Mouse (Mus musculus): Measurements from ENCODE around the gene Cntnap1.

The Cntnap1 gene

DNA sequence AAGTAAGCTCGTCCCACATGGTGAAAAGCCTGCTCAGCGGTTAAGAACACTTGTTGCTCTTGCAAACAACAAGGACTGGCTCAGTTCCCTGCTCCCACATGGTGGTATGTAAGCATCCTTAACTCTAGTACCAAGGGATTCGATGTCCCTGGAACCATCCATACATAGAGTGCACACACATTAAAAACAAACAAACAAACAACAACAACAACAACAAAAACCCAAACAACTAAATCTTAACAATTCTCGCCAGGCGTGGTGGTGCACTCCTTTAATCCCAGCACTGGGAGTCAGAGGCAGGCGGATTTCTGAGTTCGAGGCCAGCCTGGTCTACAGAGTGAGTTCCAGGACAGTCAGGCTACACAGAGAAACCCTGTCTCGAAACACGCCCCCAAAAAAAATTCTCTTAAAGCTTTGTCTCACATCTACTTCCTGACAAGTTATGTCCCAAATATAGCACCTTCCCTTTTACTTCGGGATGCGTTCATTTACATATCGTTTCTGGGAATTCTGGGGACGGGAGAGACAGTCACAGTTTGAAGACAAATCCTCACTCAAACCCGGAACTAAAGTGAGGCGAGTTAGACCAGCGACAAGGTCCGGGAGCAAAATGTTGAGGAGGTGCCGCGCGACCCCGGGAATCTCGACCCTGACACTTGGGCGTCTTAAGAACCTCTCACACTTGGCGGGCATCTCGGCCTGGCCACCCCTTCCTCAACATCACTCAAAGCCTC is 55.2 kb downstream of the Cntnap1 start:
- no peak for DNase-seq

DNA sequence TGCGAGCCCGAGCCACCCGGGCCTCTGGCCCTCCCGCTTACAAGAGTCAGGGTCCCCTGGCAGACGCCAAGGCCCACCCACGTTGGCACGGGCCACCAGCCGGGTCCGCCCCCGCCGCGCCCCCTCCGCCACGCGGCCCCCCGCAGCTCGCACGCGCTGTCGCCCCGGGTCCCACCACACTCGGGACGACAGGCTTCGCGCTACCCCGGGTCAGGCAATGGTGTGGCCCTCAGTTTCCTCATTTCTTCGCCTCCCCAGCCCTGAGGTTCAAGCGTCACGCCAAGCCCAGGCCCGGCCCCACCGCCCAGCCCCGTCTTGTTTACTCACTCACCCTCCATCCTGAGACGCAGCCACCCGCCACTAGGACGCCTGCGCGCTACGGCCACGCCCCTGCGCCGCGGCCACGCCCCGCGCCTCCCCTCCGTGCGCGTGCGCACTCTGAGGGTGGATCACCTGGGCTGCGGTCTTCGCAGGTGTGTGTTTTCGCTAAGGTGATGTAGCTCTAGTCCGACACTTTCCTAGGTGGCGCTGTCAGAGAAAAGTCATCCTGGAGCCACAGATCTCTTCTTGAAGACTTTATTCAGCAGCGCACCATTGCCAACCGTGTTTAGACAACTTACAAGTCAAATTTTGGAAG is 55.9 kb downstream of the Cntnap1 start, which contains the start of gene Ezh1:
Gene Ezh1 (minus strand): TSS at position 399 of the 637 bp plus-strand sequence.
- peak; percentile 95 for DNase-seq

DNA sequence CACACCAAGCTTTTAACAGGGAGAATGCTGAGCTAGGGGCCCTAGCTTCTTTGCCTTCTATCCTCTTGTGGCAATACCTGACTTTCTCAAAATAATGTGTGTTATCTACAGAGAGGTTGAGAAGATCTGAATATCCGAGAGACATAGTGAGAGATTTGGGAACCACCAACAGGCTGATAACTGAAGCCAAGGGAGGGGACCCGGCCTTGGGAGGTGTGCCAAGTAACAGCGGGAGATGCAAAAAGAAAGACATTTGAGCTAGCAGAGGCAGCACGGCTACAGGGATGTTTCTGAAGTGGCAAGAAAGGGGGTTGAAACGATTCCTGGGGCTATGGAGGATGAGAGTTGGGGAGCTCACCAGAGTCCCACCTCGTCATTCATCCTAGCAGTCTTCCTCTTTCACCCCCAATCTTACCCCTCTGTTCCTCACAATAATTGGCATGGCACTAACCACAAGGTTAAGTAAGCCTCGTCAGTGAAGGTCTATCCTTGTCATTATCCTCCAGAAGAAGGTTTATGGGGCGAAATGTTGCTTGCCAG is 59.1 kb downstream of the Cntnap1 start:
- peak in 1 of 2 experiments; percentile 53 for DNase-seq

DNA sequence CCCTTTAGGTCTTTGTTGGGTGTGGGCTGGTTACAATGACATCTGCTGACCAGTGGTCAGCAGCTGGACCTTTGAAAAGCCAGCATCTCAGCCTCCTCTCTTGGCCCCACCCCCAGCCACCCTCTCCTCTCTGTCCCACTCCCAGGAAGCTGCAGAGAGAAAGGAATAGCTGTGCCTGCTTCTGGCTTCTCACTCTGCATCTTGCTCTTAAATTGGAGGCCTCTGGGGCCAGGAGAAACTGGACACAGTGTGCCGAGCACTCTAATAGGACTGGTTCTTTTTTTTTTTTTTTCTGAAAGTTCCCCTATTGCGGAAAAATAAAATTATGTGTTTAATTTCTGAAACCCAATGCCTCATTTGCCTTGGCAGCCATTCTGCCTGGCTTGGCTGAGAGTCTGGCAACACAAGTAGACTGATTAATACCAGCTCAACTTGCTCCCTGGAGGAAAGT is 59.8 kb downstream of the Cntnap1 start:
- peak in 1 of 2 experiments; percentile 76 for DNase-seq

DNA sequence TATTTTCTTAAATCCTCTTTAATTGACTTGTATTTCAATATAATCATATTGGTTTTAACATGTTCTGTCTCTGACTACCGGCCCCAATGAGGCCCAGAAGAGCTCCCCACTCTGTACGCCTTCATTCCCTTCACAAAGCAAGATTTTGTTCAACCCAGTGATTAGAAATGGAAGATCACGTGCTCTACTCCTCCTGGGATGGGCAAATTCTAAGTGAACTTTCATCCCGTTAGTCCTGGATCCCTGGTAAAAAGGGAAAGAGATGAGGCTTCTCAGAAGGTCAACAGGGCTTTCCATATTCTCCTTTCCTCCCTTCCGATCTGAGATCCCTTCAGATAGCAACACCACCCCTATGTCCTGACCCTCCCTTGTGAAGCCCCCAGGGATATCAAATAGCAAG is 60.2 kb downstream of the Cntnap1 start:
- no peak for DNase-seq

DNA sequence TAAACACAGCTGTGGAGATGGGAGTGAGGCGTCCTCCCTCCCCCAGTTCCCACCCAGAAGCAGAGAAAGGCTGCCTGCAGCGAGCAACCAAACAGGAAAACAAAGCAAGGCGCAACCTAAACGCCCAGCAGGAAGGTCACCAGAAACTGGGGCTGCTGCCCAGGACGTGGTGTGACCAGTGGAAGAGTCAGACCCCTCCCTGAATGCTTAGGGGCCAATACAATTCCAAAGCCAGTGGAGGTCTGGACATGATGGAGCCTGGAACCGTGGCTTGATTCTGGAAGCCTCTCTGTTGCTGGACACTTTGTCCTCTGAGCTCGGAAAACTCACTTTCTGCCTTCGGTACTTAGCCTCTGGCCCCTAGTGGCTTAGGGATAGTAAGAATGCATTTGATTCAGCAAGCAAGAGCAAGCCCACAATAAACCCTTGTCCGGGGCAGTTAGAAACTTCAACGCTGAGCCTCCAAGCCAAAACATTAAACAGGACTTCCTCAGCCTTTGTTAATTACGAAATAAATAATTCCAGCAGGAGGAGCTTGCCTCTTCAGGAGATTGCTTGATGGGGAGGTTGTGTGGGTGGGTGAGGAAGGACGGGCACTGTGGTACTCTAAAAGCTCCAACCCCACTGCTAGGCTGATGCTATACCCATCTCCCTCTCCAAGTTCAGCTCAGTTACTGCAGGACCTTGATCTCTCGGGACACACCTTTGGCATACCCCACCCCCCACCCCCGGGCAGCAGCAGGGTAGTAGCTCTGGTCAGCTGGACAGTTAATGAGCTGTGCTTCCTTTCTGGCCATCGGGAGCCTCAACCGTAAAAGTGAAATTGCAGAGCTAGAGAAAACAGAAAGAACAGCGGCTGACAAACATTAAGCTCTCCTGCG is 60.9 kb downstream of the Cntnap1 start:
- DNase-seq = peak; percentile 77 to 91

DNA sequence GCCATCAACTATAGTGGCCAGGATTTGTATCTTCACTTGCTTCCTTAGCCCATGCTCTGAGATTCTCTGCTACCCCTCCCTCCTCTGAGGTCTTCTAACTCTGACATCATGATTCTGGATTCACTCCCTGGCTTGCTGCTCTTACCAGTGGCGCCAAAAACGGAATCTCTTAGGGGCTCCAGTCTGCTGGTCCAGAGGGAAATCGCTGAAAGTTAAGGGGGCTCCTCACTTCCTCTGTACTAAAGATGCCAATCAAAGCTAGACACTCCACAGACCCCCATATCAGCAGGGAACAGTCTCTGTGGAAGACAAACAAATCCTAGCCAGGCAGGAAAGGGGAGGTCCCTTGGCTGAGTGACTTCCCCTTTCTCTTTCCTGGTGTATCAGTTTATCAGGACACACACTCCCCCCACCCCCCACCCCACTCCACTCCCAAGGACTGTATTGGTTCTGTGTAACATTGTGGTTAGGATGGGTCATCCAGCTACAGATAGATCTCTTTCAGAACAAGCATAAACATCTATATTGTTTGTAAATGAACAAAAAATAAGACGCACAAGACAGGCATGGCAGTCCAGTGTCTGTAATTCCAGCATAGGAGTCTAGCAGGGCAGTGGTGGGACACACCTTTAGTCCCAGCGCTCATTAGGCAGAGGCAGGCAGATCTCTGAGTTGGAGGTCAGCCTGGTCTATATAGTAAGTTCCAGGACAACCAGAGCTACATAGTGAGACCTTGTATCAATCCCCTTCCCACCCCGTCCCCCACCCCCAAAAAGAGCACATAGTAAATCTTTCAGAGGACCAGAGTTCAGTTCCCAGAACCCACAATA is 61.9 kb downstream of the Cntnap1 start:
- peak; percentile 66 to 77 for DNase-seq

DNA sequence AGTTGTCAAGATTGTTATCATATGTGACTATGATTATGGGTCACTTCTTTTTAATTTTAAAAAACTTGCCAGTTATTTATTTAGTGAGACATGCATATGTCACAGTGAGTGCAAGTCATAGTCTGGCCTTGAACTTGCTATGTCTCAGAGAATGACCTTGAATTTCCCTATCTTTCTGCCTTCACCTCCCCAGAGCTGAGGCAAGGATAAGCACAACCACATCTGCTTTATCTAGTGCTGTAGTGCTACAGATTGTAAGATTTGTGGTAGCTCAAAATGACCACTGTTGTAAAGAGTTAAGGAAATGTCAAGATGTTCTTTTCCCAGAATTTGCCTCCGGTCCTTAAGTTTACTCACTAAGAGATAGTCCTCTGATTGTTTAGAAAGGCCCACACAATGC is 62.9 kb downstream of the Cntnap1 start:
- no peak for DNase-seq

DNA sequence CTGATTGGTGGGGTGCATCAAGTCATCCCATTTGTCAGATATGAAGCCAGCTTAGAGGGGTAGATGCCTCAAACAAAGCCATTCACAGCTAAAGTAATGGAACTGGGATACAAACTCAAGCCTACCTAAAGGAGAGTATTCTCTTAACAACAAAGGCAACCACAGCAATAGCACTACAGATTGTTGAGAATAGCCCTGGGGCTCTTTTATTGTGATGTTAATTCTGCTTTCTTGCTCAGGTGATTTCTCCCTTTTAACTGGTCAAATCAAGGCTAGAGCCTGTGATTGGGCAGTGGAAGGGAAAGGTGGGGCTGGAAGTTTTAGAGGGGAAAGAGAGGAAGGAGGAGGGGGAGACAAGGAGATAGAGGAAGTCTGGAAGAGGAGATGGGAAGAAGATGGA is 63.8 kb downstream of the Cntnap1 start:
- no peak for DNase-seq

DNA sequence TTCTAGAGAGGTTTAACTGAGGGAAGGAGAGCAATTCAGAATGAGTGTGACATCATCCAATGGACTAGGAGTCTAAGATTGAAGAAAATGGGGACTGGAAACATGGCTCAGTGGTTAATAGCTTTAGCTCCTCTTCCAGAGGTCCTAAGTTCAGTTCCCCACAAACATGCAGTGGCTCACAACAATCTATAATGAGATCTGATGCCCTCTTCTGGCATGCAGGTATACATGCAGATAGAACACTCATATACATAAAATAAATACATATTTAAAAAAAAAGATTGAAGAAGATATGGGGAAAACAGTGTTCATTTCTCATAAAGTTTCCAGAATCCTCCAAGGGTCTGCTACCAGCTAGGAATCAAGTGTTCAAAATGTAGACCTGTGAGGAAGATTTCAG is 65.1 kb downstream of the Cntnap1 start:
- no peak for DNase-seq

DNA sequence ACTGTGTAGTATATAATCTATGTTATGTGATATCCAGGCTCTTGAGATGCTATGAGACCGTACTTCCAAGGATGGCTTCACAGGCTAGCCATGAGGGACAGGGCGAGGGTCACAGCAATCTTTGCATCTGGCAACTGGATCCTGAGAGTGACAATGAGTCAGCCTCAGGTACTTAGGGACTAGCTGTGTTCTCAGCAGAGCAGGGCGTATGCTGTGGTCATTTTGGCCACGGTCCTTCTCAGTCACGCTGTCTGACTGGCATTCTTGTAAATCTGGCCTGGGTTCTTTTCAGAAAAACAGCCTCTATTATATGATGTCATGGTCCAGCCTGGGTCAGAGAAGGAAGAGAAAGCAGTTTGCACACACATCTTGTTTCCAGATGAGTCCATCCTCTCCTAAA is 66.5 kb downstream of the Cntnap1 start:
- no peak for DNase-seq

DNA sequence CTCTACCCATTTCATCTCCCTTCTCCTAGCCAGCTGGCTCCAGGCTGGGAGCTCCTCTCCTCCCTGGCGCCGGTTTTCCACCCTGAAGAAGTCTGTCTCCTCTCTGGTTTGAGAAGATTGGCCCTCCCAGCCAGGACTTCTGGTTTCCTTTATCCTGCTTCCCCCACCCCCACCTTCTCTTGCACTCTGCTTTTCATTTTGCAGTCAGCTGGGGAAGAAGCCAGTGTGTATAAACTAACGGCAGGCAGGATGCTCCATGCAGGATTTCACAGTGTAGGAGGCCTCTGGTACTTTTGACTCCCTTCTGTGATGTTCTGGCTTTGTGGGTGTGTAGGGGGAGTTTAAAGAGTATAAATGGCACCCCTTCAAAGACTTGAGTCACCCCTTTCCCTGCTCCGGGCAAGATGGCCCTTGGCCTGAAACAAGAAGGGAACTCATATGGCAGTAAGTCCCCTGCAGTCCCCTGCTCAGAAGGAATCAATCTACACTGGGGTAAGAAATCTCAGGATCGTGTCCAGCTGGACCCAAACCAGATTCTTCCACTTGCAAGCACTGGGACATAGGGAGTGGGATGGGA is 67.8 kb downstream of the Cntnap1 start:
- DNase-seq = peak in 1 of 2 experiments; percentile 57

Measured in lung, postnatal 4 days (tissue).